Mouse (Mus musculus) adrenal gland (tissue): ENCODE measurements at regions not wholly inside any gene's neighbourhood (a gene's known extent, or its start where the extent isn't known, plus 50 kb on each side); places are given as distances from the start of the nearest gene placed in this dataset.

Experiments
- intact Hi-C: fragments of 180-260 bp; cut with DNase I; formaldehyde crosslinking; loops from one replicate; pipeline ENCODE4 v1.15.1; 2025

GRCm38 (mm10) chr10:44832455-44832854 lies 234.5 kb upstream of the Prep start:
- intact Hi-C loops, result no loop called here

GRCm38 (mm10) chr10:44826271-44826670 lies 240.7 kb upstream of the Prep start:
- intact Hi-C loops, result no loop called here

GRCm38 (mm10) chr10:44821666-44822065 lies 245.3 kb upstream of the Prep start:
- intact Hi-C loops, result no loop called here

GRCm38 (mm10) chr10:44820379-44820778 lies 246.6 kb upstream of the Prep start:
- intact Hi-C loops, result no loop called here

- intact Hi-C loops, result no loop called here
Observed at GRCm38 (mm10) chr10:44819361-44819760, 247.6 kb upstream of the Prep start.

GRCm38 (mm10) chr10:44818615-44819014 lies 248.4 kb upstream of the Prep start:
- intact Hi-C loops, result no loop called here

- intact Hi-C loops, result no loop called here
Observed at GRCm38 (mm10) chr10:44796205-44796604, 267.9 kb upstream of the Prdm1 start.

GRCm38 (mm10) chr10:44785386-44785785 lies 257.1 kb upstream of the Prdm1 start:
- intact Hi-C loops, result no loop called here

GRCm38 (mm10) chr10:44780381-44780958 lies 252.2 kb upstream of the Prdm1 start:
- intact Hi-C loops, result no loop called here

- intact Hi-C loops, result no loop called here
Observed at GRCm38 (mm10) chr10:44779568-44780207, 251.4 kb upstream of the Prdm1 start.

GRCm38 (mm10) chr10:44777214-44777613 lies 248.9 kb upstream of the Prdm1 start:
- intact Hi-C loops, result no loop called here

GRCm38 (mm10) chr10:44776175-44776574 lies 247.9 kb upstream of the Prdm1 start:
- intact Hi-C loops, result no loop called here

- intact Hi-C loops, result no loop called here
Observed at GRCm38 (mm10) chr10:44765527-44765926, 237.2 kb upstream of the Prdm1 start.

GRCm38 (mm10) chr10:44763102-44763501 lies 234.8 kb upstream of the Prdm1 start:
- intact Hi-C loops, result no loop called here

- intact Hi-C loops, result no loop called here
Observed at GRCm38 (mm10) chr10:44762068-44762467, 233.8 kb upstream of the Prdm1 start.

- intact Hi-C loops, result loop anchor here (2.0 kb wide), 1 partner anchor 301 kb away; no protein-coding TSS in a partner anchor
Observed at GRCm38 (mm10) chr10:44761324-44761723, 233.0 kb upstream of the Prdm1 start.

- intact Hi-C loops, result loop anchor here (5.0 kb wide), 1 partner anchor 463 kb away; no protein-coding TSS in a partner anchor
Observed at GRCm38 (mm10) chr10:44755355-44755957, 227.2 kb upstream of the Prdm1 start.

- intact Hi-C loops, result loop anchor here (5.0 kb wide), 1 partner anchor 463 kb away; no protein-coding TSS in a partner anchor
Observed at GRCm38 (mm10) chr10:44754930-44755329, 226.6 kb upstream of the Prdm1 start.

- intact Hi-C loops, result no loop called here
Observed at GRCm38 (mm10) chr10:44752719-44753390, 224.6 kb upstream of the Prdm1 start.

GRCm38 (mm10) chr10:44751061-44751460 lies 222.8 kb upstream of the Prdm1 start:
- intact Hi-C loops, result no loop called here

GRCm38 (mm10) chr10:44749206-44749605 lies 220.9 kb upstream of the Prdm1 start:
- intact Hi-C loops, result loop anchor here (5.0 kb wide), 1 partner anchor 47 kb away; no protein-coding TSS in a partner anchor

GRCm38 (mm10) chr10:44747419-44747818 lies 219.1 kb upstream of the Prdm1 start:
- intact Hi-C loops, result loop anchor here (5.0 kb wide), 1 partner anchor 45 kb away; no protein-coding TSS in a partner anchor
